Mouse (Mus musculus) erythroblast, embryonic 14.5 days (primary cell): ENCODE measurements around the gene Olfr683. TPM values are rescaled to one million over a fixed set of nuclear protein-coding genes. Genes with fewer than 3 reads are reported as not detected.
"Not testable (repeated sequence)": the region's sequence is repeated elsewhere in the genome, so short reads cannot be mapped to it uniquely, and the experiment has no call there.

Source experiments
- H3K27me3 ChIP-seq: 2 replicates; pipeline ENCODE4 v1.6.1; 2012; ENCODE audit warnings: inconsistent platforms; ENCODE audit not compliant: control insufficient read depth
- H3K36me3 ChIP-seq: 2 replicates; pipeline ENCODE4 v1.6.1; 2012; ENCODE audit warnings: mild to moderate bottlenecking, inconsistent platforms; ENCODE audit not compliant: control insufficient read depth
- H3K4me1 ChIP-seq: 2 replicates; pipeline ENCODE4 v1.6.1; 2012; ENCODE audit warnings: inconsistent platforms; ENCODE audit not compliant: control insufficient read depth
- H3K4me3 ChIP-seq: replicated peaks from 2 replicates; pipeline ENCODE3; 2012; ENCODE audit warnings: moderate library complexity, mild to moderate bottlenecking, inconsistent platforms
- H3K9me3 ChIP-seq: 2 replicates; pipeline ENCODE4 v1.6.1; 2012; ENCODE audit warnings: low read length, inconsistent platforms, mixed read lengths; ENCODE audit not compliant: control insufficient read depth
- GATA1 ChIP-seq: IDR thresholded peaks from 2 replicates; pipeline ENCODE4 v1.6.1; 2012; ENCODE audit warnings: low read length, inconsistent platforms, mixed read lengths
- TAL1 ChIP-seq: IDR thresholded peaks from 3 replicates; pipeline ENCODE4 v1.6.1; 2012; ENCODE audit warnings: low read length, inconsistent platforms, mixed read lengths
- polyA plus RNA-seq: library from polyadenylated mRNA; stranded (reverse); fragments of >175 nt; gene quantifications from 2 replicates; pipeline ENCODE4 v1.2.3, GENCODE M21; 2012

Olfr683 gene
- polyA plus RNA-seq = not detected in 2 replicates

DNA sequence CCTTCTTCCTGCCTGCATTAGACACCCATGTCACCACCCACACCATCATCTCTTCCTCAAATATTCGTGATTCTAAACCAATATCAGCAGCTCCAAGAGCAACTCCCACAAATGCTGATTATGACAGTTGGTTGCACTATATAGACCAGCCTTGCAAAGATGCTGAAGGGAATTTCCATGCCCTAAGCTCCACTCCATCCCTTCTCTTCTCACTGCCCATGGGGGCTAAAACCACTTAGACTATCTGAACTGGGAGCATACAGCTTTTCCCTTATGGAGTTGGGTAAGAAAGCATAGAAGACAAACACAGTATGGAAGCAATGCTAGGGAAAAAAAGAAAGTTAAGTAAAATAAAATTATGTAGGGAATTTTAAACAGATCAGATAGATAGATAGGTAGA is at the start of gene Olfr683:
Gene Olfr683, minus strand, starts transcription at position 101 of the 400 bp plus-strand sequence.
- TF ChIP-seq GATA1 = no peak
- no peak for TF ChIP-seq TAL1
- Histone ChIP-seq H3K4me1 (no peaks in the 10 kb centered on the region), H3K9me3 (no peaks in the 10 kb centered on the region), H3K36me3 (no peaks in the 10 kb centered on the region), H3K4me3 (no peak within 1 kb of the TSS), H3K27me3 (no peaks in the 10 kb centered on the region)

DNA sequence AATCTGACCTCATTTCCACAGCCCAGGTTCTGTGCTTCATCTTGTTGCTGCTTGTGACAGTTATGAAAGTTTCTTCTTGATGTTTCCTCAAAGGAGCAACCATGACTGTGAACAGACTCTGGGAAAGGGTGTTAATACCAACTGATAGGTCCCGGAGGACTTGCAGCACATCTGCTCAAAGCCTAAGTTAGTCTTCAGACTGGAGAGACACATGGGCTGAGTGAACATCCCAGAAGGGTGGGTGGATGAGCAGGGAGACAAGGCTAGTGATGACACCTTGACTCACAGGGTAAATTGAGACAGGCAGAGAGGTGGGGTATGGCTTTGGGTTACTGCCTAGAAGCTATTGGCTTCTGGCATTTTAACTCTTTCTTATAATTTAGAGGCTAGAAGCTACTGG is 39.1 kb upstream of the Olfr683 start, which contains the start of gene Olfr685:
Gene Olfr685, minus strand, starts transcription at position 101 of the 400 bp plus-strand sequence.
- TF ChIP-seq GATA1 (no peak), TAL1 (no peak)
- Histone ChIP-seq H3K4me1 (no peaks in the 10 kb centered on the region), H3K36me3 (no peaks in the 10 kb centered on the region), H3K9me3 (no peaks in the 10 kb centered on the region; the same call in 1 of the 2 replicates), H3K27me3 (no peaks in the 10 kb centered on the region), H3K4me3 (no peak within 1 kb of the TSS)

DNA sequence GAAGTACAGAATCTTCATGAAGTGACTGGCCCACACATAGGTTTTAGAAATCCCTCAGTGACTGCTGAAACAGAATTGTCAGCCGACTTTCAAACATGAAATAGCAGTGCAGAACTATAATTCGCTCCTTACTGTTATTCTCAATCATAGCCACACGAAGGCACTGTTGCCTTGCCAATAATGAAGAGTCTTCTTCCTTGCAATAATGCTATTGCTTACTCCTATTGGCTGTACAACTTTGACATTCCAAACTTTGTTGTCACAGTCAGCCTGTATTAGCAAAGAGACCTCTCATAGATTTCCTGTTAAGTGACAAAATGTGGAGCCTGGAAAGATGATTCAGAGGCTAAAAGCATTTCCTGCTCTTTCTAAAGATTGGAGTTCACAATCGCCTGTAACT is 24.0 kb upstream of the Olfr683 start:
- Histone ChIP-seq H3K36me3 (no peaks in the 10 kb centered on the region), H3K27me3 (no peaks in the 10 kb centered on the region), H3K9me3 (no peaks in the 10 kb centered on the region), H3K4me3 (no peak overlapping the region), H3K4me1 (no peaks in the 10 kb centered on the region)
- TF ChIP-seq GATA1 (no peak), TAL1 (no peak)

DNA sequence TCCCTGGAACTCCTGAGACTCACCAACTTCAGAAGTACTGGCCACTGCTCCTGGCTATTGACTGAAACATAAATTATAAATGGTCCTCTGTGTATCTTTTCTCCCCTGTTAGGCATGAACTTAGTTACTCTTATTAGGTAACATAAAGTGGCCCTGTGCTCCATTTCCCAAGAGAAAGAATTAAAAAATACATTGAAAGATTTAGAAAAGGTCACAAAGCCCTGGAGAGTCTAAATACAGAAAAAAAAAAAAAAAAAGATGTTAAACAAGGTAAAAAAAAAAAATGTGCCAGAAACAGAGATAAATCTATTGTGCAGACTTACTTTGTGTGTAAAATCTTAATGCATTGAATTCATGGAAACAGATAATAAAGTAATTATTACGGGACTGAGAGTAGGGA is 16.7 kb upstream of the Olfr683 start, which contains the start of gene Olfr684:
Gene Olfr684, minus strand, starts transcription at position 101 of the 400 bp plus-strand sequence.
- no peak for TF ChIP-seq GATA1
- no peak for TF ChIP-seq TAL1
- H3K27me3 ChIP-seq = no peaks in the 10 kb centered on the region
- H3K9me3 ChIP-seq = no peaks in the 10 kb centered on the region
- H3K4me1 ChIP-seq = no peaks in the 10 kb centered on the region
- H3K36me3 ChIP-seq = no peaks in the 10 kb centered on the region
- H3K4me3 ChIP-seq = no peak within 1 kb of the TSS

DNA sequence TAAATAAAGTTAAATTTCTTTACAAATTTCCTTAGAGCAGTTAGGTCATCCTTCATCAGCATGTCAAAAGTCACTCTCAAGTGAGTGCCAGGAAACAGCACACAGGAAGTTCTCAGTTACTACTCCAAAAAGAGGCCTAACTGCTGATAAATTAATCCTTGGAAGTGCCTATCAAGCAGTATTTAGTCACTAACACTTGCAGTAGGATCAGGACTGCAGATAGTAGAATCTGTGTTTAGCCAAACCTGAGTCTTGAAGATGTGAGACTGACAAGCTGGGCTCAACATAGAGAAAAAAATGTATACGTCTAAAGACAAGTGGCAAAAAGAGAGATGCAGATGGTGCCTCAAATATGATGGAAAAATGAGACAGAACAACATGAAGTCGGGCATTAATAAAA is 5.5 kb downstream of the Olfr683 start:
- no peak for TF ChIP-seq TAL1
- TF ChIP-seq GATA1 = no peak
- Histone ChIP-seq H3K4me3 (no peak overlapping the region), H3K4me1 (no peaks in the 10 kb centered on the region), H3K9me3 (0 out of 2 replicates have a peak, but pooled peaks cover 2% of the 10 kb centered on the region), H3K27me3 (no peaks in the 10 kb centered on the region), H3K36me3 (no peaks in the 10 kb centered on the region)

DNA sequence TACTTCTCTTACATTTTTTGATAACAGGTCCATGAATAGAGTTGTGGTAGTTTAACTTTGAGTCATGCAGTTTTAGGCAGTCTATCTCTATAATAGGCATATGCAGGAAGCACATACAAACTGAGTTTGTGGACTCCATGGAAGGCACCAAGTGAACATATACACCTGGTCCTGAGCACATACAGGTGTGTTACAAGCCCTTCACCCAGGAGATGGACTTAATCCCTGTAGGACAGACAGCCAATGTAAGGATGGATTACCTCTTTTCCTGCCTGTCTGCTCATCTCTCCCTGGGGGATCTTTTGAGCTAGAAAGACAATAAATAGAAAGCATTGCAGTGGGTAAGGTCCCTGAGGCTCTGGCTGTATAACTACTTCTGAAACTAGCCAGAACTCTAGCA is 30.3 kb downstream of the Olfr683 start, which contains the start of gene Olfr681:
Gene Olfr681, plus strand, starts transcription at position 301 of the 400 bp plus-strand sequence.
- no peaks in the 10 kb centered on the region for H3K9me3 ChIP-seq
- H3K4me3 ChIP-seq = no peak within 1 kb of the TSS
- no peaks in the 10 kb centered on the region for H3K27me3 ChIP-seq
- no peaks in the 10 kb centered on the region for H3K36me3 ChIP-seq
- TF ChIP-seq GATA1 (no peak), TAL1 (no peak)
- no peaks in the 10 kb centered on the region for H3K4me1 ChIP-seq

DNA sequence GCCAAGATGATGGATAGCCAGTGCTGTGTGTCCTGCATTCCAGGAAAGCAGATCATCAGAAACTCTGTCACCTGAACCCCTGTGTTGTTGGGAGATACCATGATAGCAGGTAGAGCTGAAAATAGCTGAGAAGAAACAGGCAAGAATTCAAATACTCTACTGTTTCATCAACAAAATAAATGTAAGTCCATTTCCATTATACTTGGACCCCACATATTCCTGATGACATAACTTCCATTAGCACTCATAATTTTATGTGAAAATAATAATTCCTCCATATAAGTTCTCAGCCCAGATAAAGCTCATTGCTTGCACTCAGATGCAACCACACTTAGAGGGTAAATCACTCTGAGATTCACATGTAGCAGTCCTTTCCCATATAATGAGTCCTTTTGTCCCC is 54.1 kb downstream of the Olfr683 start, which contains the start of gene Olfr680-ps1:
Gene Olfr680-ps1, minus strand, starts transcription at position 101 of the 400 bp plus-strand sequence.
- H3K36me3 ChIP-seq, H3K4me1 ChIP-seq, H3K4me3 ChIP-seq, H3K9me3 ChIP-seq, H3K27me3 ChIP-seq: not testable (repeated sequence)

Other genes starting within 250 kb of the Olfr683 start
- not detected in 2 replicates for gene Olfr667, start 225.5 kb downstream of the Olfr683 start, polyA plus RNA-seq
- gene Olfr668, start 219.0 kb downstream of the Olfr683 start, polyA plus RNA-seq = not detected in 2 replicates
- not detected in 2 replicates for gene Olfr669, start 212.8 kb downstream of the Olfr683 start, polyA plus RNA-seq
- not detected in 2 replicates for gene Olfr670, start 184.4 kb downstream of the Olfr683 start, polyA plus RNA-seq
- not detected in 2 replicates for gene Olfr671, start 167.9 kb downstream of the Olfr683 start, polyA plus RNA-seq
- not detected in 2 replicates for gene Olfr672, start 145.0 kb downstream of the Olfr683 start, polyA plus RNA-seq
- gene Olfr675, start 118.6 kb downstream of the Olfr683 start, polyA plus RNA-seq = not detected in 2 replicates
- not detected in 2 replicates for gene Olfr676, start 114.3 kb downstream of the Olfr683 start, polyA plus RNA-seq
- not detected in 2 replicates for gene Olfr677, start 95.6 kb downstream of the Olfr683 start, polyA plus RNA-seq
- gene Olfr678, start 82.5 kb downstream of the Olfr683 start, polyA plus RNA-seq = not detected in 2 replicates
- gene Olfr679, start 65.8 kb downstream of the Olfr683 start, polyA plus RNA-seq = 0.01 and 0.02 TPM in 2 replicates
- gene Olfr680-ps1, start 54.2 kb downstream of the Olfr683 start, polyA plus RNA-seq = not detected in 2 replicates
- not detected in 2 replicates for gene Olfr681, start 30.2 kb downstream of the Olfr683 start, polyA plus RNA-seq
- gene Olfr684, start 16.6 kb upstream of the Olfr683 start, polyA plus RNA-seq = not detected in 2 replicates
- gene Olfr685, start 39.0 kb upstream of the Olfr683 start, polyA plus RNA-seq = not detected in 2 replicates
- gene Olfr686, start 60.5 kb upstream of the Olfr683 start, polyA plus RNA-seq = not detected in 2 replicates
- gene Olfr688, start 141.1 kb upstream of the Olfr683 start, polyA plus RNA-seq = not detected in 2 replicates
- not detected in 2 replicates for gene Olfr689, start 164.2 kb upstream of the Olfr683 start, polyA plus RNA-seq
- not detected in 2 replicates for gene Olfr690, start 187.1 kb upstream of the Olfr683 start, polyA plus RNA-seq
- not detected in 2 replicates for gene Olfr691, start 195.3 kb upstream of the Olfr683 start, polyA plus RNA-seq
- gene Olfr692, start 221.2 kb upstream of the Olfr683 start, polyA plus RNA-seq = not detected in 2 replicates
- gene Gm5901, start 228.0 kb upstream of the Olfr683 start, polyA plus RNA-seq = not detected in 2 replicates